Mouse (Mus musculus) heart, embryonic 11.5 days (tissue): Measurements from ENCODE around the gene Itih5. TPM values are rescaled to one million over a fixed set of nuclear protein-coding genes. Genes with fewer than 3 reads are reported as not detected.

ENCODE experiments used
- ATAC-seq: fragments of 200-750 bp; cut with Nextera tagmentation; replicated peaks from 2 replicates; pipeline ENCODE4 v1.8.0; 2017; ENCODE audit warnings: moderate library complexity; ENCODE audit not compliant: insufficient number of reproducible peaks, low FRiP score, low TSS enrichment
- H3K27ac ChIP-seq: fragments of 300-500 bp; sonication (generic); 2 replicates; pipeline ENCODE4 v1.5.1; 2014; ENCODE audit warnings: mild to moderate bottlenecking, low read depth, low read length
- H3K27me3 ChIP-seq: fragments of 300-500 bp; sonication (generic); 2 replicates; pipeline ENCODE4 v1.6.1; 2014; ENCODE audit warnings: mild to moderate bottlenecking, low read length, mixed read lengths; ENCODE audit not compliant: control insufficient read depth, insufficient read depth
- H3K36me3 ChIP-seq: fragments of 300-500 bp; sonication (generic); 2 replicates; pipeline ENCODE4 v1.6.1; 2014; ENCODE audit warnings: mild to moderate bottlenecking, low read length, moderate library complexity, mixed read lengths; ENCODE audit not compliant: control insufficient read depth, insufficient read depth
- H3K4me1 ChIP-seq: fragments of 300-500 bp; sonication (generic); 2 replicates; pipeline ENCODE4 v1.6.1; 2014; ENCODE audit warnings: low read length; ENCODE audit not compliant: control insufficient read depth, insufficient read depth
- H3K4me2 ChIP-seq: fragments of 300-500 bp; sonication (generic); 2 replicates; pipeline ENCODE4 v1.6.1; 2014; ENCODE audit warnings: mild to moderate bottlenecking, moderate library complexity
- H3K4me3 ChIP-seq: fragments of 300-500 bp; sonication (generic); 2 replicates; pipeline ENCODE4 v1.5.1; 2014; ENCODE audit warnings: low read depth, low read length
- H3K9ac ChIP-seq: fragments of 300-500 bp; sonication (generic); 2 replicates; pipeline ENCODE4 v1.6.1; 2014; ENCODE audit warnings: mild to moderate bottlenecking, low read depth, low read length, moderate library complexity
- H3K9me3 ChIP-seq: fragments of 300-500 bp; sonication (generic); replicated peaks from 2 replicates; pipeline ENCODE4 v1.6.1; 2016; ENCODE audit warnings: low read length; ENCODE audit not compliant: control insufficient read depth
- WGBS: fragments of 180-500 bp; shearing (Covaris S2); extraction: QIAGEN DNeasy Blood & Tissue Kit; methylation state at CpG from one replicate; pipeline ENCODE4 v1.1.7; 2014; ENCODE audit not compliant: insufficient replicate concordance; 5-methylcytosine and 5-hydroxymethylcytosine counted together
- polyA plus RNA-seq: library from polyadenylated mRNA; unstranded; fragments of >200 nt; fragmentation: Nextera tagmentation; extraction: Ambion mirVana; gene quantifications from 2 replicates; pipeline ENCODE4 v1.2.1, GENCODE M21; 2014

Itih5 gene
- polyA plus RNA-seq, result 2.7 and 3.8 TPM in 2 replicates

DNA sequence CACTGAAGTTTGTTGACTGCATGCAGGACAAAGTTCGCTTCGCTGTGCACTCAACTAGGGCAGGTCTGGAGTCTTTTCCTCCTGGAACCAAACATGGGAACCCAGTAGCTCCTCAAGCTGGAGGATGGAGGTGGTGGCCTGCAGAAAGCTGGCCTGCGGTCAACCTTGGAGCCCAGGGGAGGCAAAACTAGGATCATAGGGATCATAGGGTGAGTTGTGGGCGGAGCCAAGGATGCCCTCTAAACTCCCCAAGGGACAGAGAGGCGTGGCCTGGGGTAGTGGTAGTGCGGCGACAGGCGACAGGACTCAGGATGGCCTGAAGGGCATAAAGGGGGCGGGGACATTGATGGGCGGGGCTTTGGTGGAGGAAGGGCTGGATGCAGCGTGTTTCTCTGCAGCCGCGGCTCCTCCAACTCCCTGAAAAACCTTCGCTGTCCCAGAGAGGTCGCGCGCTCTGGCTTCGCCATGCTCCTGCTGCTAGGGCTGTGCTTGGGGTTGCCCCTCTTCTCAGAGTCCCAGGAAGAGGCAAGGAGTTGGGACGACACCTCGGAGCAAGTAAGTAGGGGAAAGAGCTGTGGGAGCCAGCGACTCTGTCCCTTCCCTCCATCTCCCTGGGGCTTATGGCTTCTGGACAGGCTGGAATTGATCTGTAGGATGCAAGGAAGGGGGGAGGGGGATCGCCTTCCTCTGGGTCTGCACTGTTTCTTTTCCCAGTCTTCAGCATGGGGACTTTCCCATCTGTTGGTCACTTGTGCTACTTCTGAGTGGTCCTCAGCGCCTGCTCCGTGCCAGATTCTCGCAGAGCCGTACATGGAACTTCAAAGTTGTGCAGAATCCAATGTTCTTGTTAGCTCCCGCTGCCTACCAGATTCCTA is at the start of gene Itih5:
TSS of gene Itih5 (plus strand) at position 371 of the 875 bp plus-strand sequence.
- H3K27me3 ChIP-seq, result no peaks in the 10 kb centered on the region
- ATAC-seq, result peak; percentile 88

DNA sequence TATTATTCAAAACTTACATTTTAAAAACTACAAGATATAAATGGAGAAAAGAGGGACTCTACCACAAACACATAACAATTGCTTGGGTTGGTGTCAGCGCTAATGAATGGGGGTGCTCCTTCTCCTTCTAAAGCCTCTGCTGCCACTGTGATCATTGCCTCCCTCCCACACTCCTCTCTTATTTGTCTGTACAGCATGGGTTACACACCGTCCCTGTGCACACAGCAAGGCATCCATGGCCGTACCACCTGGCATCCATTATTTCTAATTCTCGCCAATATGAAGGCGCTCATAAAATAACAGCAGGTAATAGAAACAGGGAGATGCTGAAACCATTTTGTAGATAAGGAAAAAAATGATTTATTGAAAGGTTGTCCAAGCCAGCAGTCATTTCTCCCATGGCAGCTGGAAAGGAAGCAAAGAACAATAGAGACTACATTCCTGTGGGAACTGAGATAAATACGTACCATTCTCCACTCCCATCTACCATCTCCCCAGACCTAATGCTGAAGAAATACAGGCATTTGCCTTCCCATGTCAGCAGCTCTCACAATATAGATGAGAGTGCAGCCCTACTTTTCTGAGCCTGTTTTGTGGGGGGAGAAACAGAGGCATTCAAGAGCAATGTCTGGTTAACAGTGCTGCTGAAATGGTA is 44.7 kb upstream of the Itih5 start:
- Histone ChIP-seq H3K4me3 (no peak overlapping the region), H3K4me1 (no peaks in the 10 kb centered on the region), H3K27ac (no peak overlapping the region), H3K4me2 (no peak overlapping the region), H3K9ac (no peak overlapping the region), H3K9me3 (no peaks in the 10 kb centered on the region), H3K36me3 (no peaks in the 10 kb centered on the region), H3K27me3 (no peaks in the 10 kb centered on the region)
- WGBS, result 72% methylated on average over 6 of the region's 6 CpGs
- no peak for ATAC-seq

More for the DNA sequence above, at the start of gene Itih5:
- Histone ChIP-seq H3K27ac (no peak within 1 kb of the TSS), H3K36me3 (no peaks in the 10 kb centered on the region), H3K9ac (peak within 1 kb of the TSS; percentile 59; the same call in 1 of the 2 replicates), H3K4me3 (peak within 1 kb of the TSS; percentile 56), H3K4me2 (peak within 1 kb of the TSS; percentile 96), H3K9me3 (no peaks in the 10 kb centered on the region), H3K4me1 (peaks cover 5% of the 10 kb centered on the region; the same call in 1 of the 2 replicates)
- 6% methylated on average over 27 of the region's 27 CpGs for WGBS

DNA sequence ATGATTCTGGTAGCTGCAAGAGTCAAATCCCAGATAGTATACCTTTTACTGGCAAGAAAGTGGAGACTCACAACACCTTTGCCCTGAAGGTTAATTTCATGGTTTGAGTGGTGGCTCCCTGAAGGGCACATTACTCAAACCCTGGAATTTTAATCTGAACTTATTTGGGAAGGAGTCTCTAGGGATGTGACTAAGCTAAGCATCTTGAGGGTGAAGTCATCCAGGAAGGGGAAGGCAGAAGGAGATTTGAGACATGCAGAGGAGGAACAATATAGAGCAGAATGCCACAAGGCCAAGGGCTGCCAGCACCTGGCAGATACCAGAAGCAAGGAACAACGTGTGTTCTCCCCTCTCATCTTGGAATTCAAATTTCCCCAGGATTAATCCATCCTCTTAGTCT is 34.6 kb upstream of the Itih5 start:
- 62% methylated on average over 1 of the region's 1 CpGs for WGBS
- no peak for ATAC-seq

DNA sequence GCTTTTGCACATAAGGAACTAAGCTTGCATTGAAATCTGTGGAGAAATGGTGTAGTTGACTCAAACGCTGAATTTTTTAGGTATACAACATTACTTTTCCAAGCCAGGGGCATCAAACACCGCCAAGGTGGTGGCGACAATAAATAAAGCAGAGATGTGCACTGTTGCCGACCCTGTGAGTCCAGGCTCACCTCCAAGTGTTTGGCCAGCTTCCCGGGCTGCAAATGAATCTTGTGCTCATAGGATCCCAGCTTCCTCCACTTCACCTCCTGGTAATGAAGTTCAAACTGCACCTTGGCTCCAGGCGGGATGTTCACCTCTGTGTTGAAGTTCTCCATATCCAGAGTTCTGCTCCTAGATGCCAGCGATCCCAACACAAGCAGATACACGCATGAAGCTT is 34.1 kb upstream of the Itih5 start:
- no peaks in the 10 kb centered on the region for H3K36me3 ChIP-seq
- no peaks in the 10 kb centered on the region for H3K4me1 ChIP-seq
- H3K4me3 ChIP-seq, result no peak overlapping the region
- H3K27me3 ChIP-seq, result no peaks in the 10 kb centered on the region
- ATAC-seq, result no peak
- H3K9ac ChIP-seq, result no peak overlapping the region
- 82% methylated on average over 8 of the region's 8 CpGs for WGBS
- no peaks in the 10 kb centered on the region for H3K9me3 ChIP-seq
- no peak overlapping the region for H3K27ac ChIP-seq
- no peak overlapping the region for H3K4me2 ChIP-seq

More for the DNA sequence above, 34.6 kb upstream of the Itih5 start:
- Histone ChIP-seq H3K4me3 (no peak overlapping the region), H3K27me3 (no peaks in the 10 kb centered on the region), H3K4me2 (no peak overlapping the region), H3K9me3 (no peaks in the 10 kb centered on the region), H3K9ac (no peak overlapping the region), H3K4me1 (no peaks in the 10 kb centered on the region), H3K27ac (no peak overlapping the region), H3K36me3 (no peaks in the 10 kb centered on the region)

DNA sequence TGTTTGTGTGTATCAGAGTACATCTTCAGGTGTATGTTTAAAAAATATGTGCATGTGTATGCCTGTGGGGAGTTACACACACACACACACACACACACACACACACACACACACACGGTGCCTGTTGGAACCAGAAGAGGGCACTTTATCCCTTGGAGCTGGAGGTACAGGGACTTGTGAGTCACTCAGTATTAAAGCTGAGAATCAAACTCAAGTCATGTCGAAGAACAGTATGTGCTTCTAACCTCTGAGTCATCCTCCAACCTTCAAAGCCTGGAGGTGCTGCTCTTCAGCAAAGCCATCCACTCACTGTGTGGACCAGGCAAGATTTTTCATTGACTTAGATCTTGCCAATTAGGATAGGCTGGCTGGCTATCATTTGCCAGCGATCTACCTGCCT is 31.5 kb upstream of the Itih5 start:
- H3K27ac ChIP-seq, result no peak overlapping the region
- no peak for ATAC-seq
- no peak overlapping the region for H3K9ac ChIP-seq
- no peak overlapping the region for H3K4me3 ChIP-seq
- no peaks in the 10 kb centered on the region for H3K4me1 ChIP-seq
- no peaks in the 10 kb centered on the region for H3K9me3 ChIP-seq
- no peaks in the 10 kb centered on the region for H3K36me3 ChIP-seq
- WGBS, result 55% methylated on average over 3 of the region's 3 CpGs
- H3K4me2 ChIP-seq, result no peak overlapping the region
- no peaks in the 10 kb centered on the region for H3K27me3 ChIP-seq

DNA sequence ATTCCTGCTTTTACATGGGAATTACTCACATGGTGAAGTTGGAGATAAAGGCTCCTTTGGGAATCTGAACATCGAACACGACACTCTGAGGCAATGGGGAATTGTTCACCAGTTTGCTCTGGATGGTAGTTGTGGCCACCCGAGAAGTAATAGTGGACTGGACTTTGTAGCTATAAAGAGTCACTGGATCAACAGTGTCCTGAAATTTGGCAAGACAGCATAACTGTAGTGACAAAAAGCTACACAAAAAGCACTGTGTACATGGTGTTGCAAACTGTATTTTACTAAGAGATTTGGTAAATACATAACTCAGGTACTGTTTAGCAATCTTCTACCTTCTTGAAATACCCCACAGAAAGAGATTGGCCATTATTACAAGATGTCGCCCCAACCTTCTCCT is 27.2 kb upstream of the Itih5 start:
- no peaks in the 10 kb centered on the region for H3K9me3 ChIP-seq
- 77% methylated on average over 4 of the region's 4 CpGs for WGBS
- no peaks in the 10 kb centered on the region for H3K27me3 ChIP-seq
- H3K4me3 ChIP-seq, result no peak overlapping the region
- no peak for ATAC-seq
- H3K36me3 ChIP-seq, result no peaks in the 10 kb centered on the region
- no peak overlapping the region for H3K9ac ChIP-seq
- H3K4me1 ChIP-seq, result no peaks in the 10 kb centered on the region
- no peak overlapping the region for H3K27ac ChIP-seq
- no peak overlapping the region for H3K4me2 ChIP-seq

DNA sequence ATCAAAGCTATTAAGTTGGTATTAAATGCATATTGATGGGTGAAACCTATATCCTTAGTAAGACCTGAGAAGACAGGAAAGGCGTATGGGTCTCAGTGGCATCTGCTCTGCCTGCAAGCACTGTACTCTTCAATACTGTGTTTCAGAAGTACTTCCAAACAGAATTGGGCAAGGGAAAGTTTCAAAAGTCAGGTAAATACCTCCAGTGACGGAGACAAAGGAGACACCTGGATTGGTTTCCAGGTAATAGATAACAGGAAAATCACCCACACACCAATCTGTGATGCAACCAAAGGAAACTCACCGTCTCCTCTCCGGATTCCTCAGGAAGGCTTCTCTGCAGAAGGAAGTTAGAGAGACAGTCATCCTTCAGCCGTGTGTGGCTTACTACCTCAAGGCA is 25.9 kb upstream of the Itih5 start:
- no peaks in the 10 kb centered on the region for H3K36me3 ChIP-seq
- H3K4me2 ChIP-seq, result no peak overlapping the region
- 82% methylated on average over 5 of the region's 5 CpGs for WGBS
- no peaks in the 10 kb centered on the region for H3K4me1 ChIP-seq
- no peak overlapping the region for H3K4me3 ChIP-seq
- H3K9me3 ChIP-seq, result no peaks in the 10 kb centered on the region
- ATAC-seq, result no peak
- no peak overlapping the region for H3K9ac ChIP-seq
- H3K27me3 ChIP-seq, result no peaks in the 10 kb centered on the region
- no peak overlapping the region for H3K27ac ChIP-seq

DNA sequence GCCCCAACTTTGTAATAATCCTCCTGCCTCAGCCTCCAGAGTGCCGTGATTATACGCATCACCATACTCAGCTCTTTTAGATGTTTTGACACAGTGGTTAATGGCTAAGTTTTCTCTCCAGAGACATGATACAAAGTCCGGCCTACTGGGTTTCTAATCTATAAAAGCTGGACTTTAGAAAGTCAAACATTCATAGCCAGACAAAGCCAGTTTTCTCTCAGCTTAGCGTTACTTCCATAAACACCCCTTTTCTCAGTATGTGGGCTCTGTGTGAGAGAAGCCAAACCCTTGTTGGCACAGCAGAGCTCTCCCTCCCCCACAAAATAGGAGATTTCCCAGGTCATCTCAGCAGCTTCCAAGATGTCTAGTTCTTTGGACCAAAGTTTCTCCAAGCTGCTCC is 24.8 kb upstream of the Itih5 start:
- Histone ChIP-seq H3K27ac (no peak overlapping the region), H3K9ac (no peak overlapping the region), H3K27me3 (no peaks in the 10 kb centered on the region), H3K4me2 (no peak overlapping the region), H3K9me3 (no peaks in the 10 kb centered on the region), H3K4me3 (no peak overlapping the region), H3K36me3 (no peaks in the 10 kb centered on the region), H3K4me1 (no peaks in the 10 kb centered on the region)
- WGBS, result 80% methylated on average over 4 of the region's 4 CpGs
- ATAC-seq, result no peak
